Mouse (Mus musculus): ENCODE measurements around the gene Ostm1.

DNA sequence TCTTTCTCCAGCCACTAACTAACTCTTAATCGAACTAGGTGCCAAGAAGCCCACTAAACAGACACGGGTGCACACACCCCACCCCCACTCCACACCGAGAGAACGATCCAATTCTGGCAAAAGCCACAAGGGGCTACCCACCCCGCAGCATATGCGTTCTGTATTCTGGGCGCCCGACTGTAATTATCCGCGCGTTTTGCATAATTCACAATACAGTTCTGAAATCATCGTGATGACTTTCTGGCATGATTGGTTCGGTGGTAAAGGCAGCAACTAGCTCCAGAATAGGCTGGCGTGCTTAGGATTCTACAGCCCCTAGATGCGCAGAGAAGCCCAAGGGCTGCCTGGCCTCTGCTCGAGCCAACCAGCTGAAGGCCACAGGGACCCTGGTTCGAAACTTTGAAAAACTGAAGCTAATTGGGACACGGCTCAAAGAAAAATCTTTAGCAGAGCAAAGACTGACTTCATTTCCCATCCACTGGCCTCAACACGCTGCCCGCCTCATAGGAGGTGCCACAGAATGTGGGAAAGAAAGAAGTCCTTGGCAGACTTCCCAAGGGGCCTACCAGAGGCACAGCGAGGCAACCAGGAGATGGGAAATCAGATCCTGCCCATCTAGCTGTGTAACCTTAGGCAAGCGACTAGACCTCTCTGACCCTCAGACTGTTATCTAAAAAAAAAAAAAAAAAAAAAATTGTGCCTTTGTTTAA is 2.1 kb downstream of the Ostm1 start:
- TF ChIP-seq POLR2A (IDR thresholded peaks at IDR 0.05; ENCODE audit: insufficient read length, low read depth) (no peak), MYOG (IDR thresholded peaks at IDR 0.05; ENCODE audit: control insufficient read depth in 1 of 3, insufficient read depth in 1 of 3, insufficient read length in 2 of 3, low read depth in 2 of 3) (no peak), TCF3 (IDR thresholded peaks at IDR 0.05; ENCODE audit: insufficient read length, low read depth) (no peak), POLR2AphosphoS2 (IDR thresholded peaks at IDR 0.05; ENCODE audit: insufficient read length, low read depth) (no peak), MAX (IDR thresholded peaks at IDR 0.05; ENCODE audit: low read depth) (no peak), E2F4 (IDR thresholded peaks at IDR 0.05; ENCODE audit: insufficient read depth) (no peak), REST (IDR thresholded peaks at IDR 0.05; ENCODE audit: insufficient read depth, insufficient read length) (no peak), USF1 (IDR thresholded peaks at IDR 0.05; ENCODE audit: low read depth) (no peak), SRF (IDR thresholded peaks at IDR 0.05; ENCODE audit: control insufficient read depth, insufficient read length, low read depth) (no peak), TCF12 (IDR thresholded peaks at IDR 0.05; ENCODE audit: insufficient read depth, poor library complexity, severe bottlenecking) (no peak), CEBPB (IDR thresholded peaks at IDR 0.05; ENCODE audit: insufficient read depth, poor library complexity, severe bottlenecking) (no peak), MYOD1 (IDR thresholded peaks at IDR 0.05; ENCODE audit: control insufficient read depth in 1 of 3, insufficient read length in 2 of 3, low read depth in 2 of 3) (no peak)

Data from myocyte (in vitro differentiated cells).